Mouse (Mus musculus) left cerebral cortex, postnatal 14 days (tissue): ENCODE results near the gene Gprc5c. TPM values are rescaled to one million over a fixed set of nuclear protein-coding genes. Genes with fewer than 3 reads are reported as not detected.
"Not testable (repeated sequence)": the region's sequence is repeated elsewhere in the genome, so short reads cannot be mapped to it uniquely, and the experiment has no call there.

ENCODE experiments used
- DNase-seq, 2 experiments: peaks; one replicate each; pipeline ENCODE4 v3.0.0; 2021 to 2022; ENCODE audit warnings: low spot score in 2 of 2, mixed read lengths in 1 of 2
- intact Hi-C: fragments of 180-260 bp; cut with DNase I; formaldehyde crosslinking; loops from one replicate; pipeline ENCODE4 v1.15.1; 2025
- total RNA-seq, 2 experiments: library from RNA; stranded (reverse); gene quantifications; 2 replicates each; pipeline ENCODE4 v1.2.3; 2021

The Gprc5c gene
- total RNA-seq, 2 experiments from 2014 or later, result 4.0 to 4.6 TPM

DNA sequence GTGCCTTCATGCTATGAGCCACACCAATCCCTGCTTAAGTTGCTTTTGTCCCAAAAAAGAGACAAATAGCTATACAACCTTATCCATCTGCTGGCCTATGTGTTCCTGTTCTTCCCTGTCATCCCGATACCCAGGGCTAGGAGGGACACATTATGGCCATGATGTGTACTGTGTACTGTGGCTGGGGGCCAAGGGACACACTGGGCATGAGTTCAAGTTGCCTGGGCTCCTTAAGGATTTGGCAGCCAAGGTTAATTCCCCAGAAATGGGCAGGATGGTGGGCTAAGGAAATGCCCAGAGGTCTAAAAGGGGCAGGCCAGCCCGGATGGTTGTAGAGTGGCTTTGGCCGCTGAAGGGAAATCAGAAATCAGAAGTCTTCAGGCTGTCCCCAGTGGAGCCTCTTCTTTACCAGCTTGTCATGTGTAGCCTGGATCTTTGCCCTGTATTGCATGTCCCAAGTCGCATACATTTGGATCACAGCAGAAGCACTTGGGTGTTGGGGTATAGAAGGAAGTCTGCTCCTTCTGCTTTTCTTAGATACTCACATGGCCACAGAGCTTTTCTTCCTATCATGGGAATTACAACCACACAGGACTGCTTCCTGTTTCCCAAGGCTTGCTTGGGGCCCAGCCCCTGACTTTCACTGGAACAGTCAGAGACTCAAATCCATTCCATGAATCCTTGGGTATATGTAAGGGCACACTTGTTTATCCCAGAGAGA lies 33.6 kb downstream of the Gprc5c start:
- intact Hi-C loops, result no loop called here
- DNase-seq, result no peak

DNA sequence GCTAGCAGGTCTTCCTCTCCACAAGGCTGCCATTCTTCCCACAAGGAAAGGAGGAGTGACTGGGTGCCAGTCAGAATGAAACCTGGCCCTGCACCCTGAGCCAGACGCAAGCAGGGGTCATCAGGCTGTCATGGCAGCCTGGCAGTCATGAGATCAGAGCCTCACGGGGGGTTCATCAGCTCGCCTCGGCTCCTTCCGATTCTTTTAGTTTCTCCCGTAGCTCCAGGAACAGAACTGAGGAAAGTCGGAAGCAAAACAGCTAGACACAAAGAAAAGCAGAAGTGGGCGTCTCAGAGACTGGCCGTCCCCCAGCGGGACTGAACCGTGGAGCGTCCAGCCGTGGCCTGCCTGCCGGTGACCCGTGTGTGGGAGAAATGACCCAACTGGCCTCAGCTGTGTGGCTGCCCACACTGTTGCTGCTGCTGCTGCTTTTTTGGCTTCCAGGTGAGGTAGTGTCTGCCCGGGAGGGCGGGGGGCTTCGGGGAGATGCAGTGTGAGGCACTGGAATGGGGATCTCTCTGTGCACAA lies 39.1 kb downstream of the Gprc5c start, which contains the start of gene Cd300a:
Gene Cd300a, plus strand, starts transcription at position 51 of the 528 bp plus-strand sequence.
- intact Hi-C loops, result no loop called here
- DNase-seq, result no peak

DNA sequence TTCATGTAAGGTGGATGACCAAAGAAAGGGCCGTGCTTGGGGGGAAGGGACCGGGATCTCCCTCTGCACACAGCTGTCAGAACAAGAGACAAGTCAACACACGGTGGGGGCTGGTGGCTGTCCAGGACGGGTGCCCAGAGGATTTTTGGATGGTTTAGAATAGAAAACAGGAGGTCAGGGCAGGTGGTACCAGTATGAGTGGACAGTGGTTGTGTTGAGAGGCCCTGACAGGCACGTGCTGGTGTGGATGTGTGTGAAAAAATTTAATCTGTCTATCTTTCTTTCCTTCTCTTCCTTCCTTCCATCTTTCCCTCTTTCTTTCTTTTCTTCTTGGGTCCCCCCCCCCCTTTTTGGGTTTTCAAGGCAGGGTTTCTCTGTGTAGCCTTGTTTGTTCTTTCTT lies 39.6 kb downstream of the Gprc5c start:
- DNase-seq, result no peak
- intact Hi-C loops, result no loop called here

DNA sequence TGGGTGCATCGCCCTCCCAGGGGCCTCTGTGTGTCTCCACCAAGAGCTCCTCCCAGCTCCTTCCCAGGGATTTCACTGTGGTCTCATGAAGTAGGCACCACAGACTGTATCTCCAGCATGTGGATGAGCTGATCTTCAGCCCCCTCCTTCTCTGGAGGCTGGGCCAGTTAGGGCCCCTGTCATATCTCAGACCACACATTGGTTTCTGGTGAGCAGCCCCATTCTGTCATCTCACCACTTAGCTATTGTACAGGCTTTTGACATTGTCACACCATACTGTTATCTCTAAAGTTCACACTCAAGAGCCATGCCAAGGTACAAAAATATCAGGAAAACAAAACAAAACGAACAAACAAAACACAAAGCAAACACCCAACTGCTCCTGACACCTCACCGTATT lies 45.1 kb downstream of the Gprc5c start:
- DNase-seq, result no peak

DNA sequence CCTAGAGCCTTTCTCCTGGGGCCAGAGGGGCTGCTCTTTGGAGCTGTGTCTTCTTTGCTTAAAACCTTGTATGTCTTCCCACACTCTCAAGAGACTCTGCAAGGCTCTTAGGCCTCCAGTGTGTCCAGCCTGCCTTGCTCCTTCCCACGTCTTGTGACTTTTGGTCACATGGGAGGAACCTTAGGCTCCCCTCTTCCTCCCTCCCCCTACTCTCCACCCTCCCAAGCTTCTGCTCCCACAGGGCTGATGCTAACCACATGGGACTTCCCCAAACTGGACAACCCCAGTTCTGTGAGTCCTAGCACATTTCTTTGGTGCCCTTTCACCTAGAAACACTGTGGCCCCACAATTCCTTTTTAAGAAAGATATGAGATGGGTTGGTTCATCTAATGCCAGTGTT lies 47.1 kb downstream of the Gprc5c start:
- intact Hi-C loops, result no loop called here
- no peak for DNase-seq

More for the DNA sequence above, 45.1 kb downstream of the Gprc5c start:
- intact Hi-C loops, result no loop called here

DNA sequence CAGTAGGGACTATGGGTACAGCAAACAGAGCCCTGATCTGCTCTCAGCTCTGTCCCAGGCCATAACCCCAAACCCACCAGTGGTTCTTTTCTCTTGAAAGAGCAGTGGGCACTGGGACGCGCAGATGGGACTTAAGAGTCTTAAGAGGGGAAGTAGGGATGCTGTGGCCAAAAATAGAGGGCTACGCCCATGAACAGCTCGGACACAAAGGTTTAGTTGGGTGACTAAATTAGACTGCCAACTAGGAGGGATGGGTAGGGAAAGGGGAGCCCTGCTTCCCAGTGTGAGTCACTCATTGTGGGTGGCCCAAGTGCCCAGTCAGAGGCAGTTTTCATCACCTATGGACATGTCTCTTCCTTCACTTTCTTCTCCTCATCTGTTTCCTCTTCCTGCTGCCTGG lies 52.3 kb downstream of the Gprc5c start:
- no peak for DNase-seq
- intact Hi-C loops, result no loop called here

DNA sequence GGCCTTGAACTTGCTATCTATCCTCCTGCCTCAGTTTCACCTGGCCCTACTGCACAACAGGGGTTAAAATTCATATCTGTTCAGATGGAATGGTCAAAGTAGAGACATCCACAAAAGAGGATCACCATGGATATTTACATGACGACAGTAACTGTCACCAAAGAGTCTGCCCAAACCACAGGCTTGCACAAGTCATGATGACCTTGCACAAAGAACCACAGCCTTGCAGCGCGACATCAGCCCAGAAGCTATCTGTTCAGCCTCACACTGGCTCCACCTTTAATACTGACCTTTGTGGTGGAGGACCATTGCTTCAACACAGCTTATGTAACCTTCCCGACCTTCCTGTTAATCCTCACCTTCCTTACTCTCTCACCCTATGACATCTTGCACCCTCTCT lies 56.6 kb downstream of the Gprc5c start:
- intact Hi-C loops, result no loop called here
- no peak for DNase-seq

DNA sequence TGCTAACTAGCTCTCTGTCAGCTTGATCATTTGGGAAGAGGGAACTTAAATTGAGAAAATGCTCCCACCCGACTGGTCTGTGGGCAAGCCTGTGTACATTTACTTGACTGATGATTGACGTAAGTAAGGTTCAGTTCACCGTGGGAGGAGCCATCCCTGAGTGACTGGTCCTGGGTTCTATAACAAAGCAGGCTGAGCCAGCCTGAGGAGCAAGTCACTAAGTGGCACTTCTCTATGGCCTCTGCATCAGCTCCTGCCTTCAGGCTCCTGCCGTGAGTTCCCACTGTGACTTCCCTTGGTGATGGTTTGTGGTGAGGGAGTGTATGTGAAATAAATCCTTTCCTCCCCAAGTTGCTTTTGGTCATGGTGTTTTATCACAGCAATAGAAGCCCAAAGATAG lies 57.1 kb downstream of the Gprc5c start:
- DNase-seq, result no peak
- intact Hi-C loops, result loop anchor here (2.0 kb wide), 1 partner anchor 27 kb away; no protein-coding TSS in a partner anchor

DNA sequence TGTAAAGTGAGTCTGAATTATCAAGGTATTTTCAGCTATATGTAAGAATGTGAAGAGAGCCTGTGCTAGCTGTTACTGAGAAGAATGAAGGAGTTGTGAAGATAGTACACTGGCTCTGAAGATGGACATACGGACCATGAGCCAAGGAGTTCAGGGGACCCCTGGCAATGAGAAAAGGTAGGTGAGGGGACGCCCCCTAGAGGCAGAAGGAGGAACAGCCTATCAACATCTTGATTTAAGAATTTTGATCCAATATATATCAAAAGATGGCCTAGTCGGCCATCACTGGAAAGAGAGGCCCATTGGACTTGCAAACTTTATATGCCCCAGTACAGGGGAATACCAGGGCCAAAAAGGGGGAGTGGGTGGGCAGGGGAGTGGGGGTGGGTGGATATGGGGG lies 58.6 kb downstream of the Gprc5c start:
- intact Hi-C loops, result loop anchor here (2.0 kb wide), 1 partner anchor 29 kb away; no protein-coding TSS in a partner anchor
- DNase-seq, result not testable (repeated sequence)

DNA sequence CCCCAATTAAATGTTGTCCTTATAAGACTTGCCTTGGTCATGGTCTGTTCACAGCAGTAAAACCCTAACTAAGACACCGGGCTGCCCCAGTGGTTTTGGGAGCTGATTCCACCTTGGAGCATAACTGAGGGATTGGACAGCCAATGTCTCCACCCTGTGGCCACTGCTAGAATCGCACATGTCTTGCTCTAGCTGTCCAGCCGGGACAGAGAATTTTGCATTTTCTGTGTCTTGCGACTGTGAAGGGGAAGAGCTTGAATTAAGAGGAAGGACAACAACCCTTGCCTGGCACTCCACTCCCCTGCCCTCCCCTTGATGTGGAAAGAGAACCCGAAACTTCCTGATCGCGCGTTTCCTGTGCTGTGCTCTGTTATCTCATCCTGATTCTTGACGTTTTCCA lies 61.9 kb downstream of the Gprc5c start:
- intact Hi-C loops, result loop anchor here (1.0 to 5.0 kb wide), 4 partner anchors 100 to 241 kb away; partner anchors contain the start of genes Btbd17 and Gpr142
- DNase-seq, result peak; percentile 85 to 90

DNA sequence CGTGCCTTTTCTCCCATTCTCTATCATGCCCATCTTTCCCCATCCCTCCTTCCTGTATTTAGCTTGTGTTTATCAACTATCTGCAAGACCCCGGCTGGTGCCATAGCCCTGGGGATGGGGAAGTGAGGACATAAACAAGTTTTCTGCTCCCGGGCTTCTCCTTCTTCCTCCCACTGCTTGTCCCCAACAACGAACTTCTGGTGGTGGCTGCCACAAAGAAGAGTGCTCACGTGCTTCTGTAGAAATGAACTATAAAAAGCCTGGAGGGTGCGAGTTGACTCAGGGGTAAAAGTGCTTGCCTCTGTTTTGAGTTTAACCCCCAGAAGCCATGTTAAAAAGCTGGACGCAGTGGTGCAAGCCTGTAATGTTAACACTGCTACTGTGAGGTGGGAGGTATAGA lies 64.0 kb downstream of the Gprc5c start:
- intact Hi-C loops, result loop anchor here (5.0 kb wide), 2 partner anchors 118 to 243 kb away; partner anchors contain the start of genes Btbd17 and Gpr142

DNA sequence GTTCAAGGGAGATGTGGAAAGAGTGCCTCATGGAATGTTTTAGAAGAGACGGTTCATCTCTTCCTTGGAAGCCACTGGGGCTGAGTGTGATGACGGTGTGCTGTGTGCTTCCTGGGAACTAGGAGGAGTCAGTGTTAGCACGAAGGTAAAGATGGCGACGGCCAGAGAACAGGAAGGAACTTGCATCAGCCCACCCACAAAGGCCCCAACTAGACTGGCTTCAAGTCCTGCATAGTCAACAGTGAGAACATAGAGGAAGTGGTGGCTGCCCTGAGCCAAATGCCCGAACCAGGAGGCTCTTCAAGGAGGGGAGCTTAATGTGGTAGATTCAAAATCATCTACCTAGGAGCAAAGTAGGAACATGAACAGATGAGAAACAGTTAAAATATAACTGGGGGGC lies 66.2 kb downstream of the Gprc5c start:
- intact Hi-C loops, result no loop called here
- DNase-seq, result no peak

More for the DNA sequence above, 64.0 kb downstream of the Gprc5c start:
- no peak for DNase-seq

Other genes with a start within 250 kb of the Gprc5c start
- 100 to 1,000 TPM; 737 to 799 TPM for gene Rpl38, start 182.6 kb upstream of the Gprc5c start, total RNA-seq
- 10 to 100 TPM; 24.0 to 24.6 TPM for gene Ttyh2, start 175.7 kb upstream of the Gprc5c start, total RNA-seq
- gene Dnaic2, start 123.7 kb upstream of the Gprc5c start, total RNA-seq, result 1 to 10 TPM in 1 of 2 experiments, under 1 TPM in 1; 0.99 to 1.8 TPM
- gene Kif19a, start 85.8 kb upstream of the Gprc5c start, total RNA-seq, result 10 to 100 TPM in 1 of 2 experiments, 1 to 10 TPM in 1; 8.8 to 11.2 TPM
- 10 to 100 TPM; 38.4 to 38.6 TPM for gene Btbd17, start 55.2 kb upstream of the Gprc5c start, total RNA-seq
- not detected for gene Gpr142, start 52.2 kb upstream of the Gprc5c start, total RNA-seq
- gene Cd300a, start 38.9 kb downstream of the Gprc5c start, total RNA-seq, result under 1 TPM; 0.51 to 0.68 TPM
- not detected for gene Cd300lb, start 83.2 kb downstream of the Gprc5c start, total RNA-seq
- not detected for gene Cd300c, start 118.0 kb downstream of the Gprc5c start, total RNA-seq
- not detected for gene Cd300ld, start 138.8 kb downstream of the Gprc5c start, total RNA-seq
- gene Cd300c2, start 150.7 kb downstream of the Gprc5c start, total RNA-seq, result 1 to 10 TPM; 3.8 to 4.1 TPM
- not detected for gene Cd300ld2, start 165.0 kb downstream of the Gprc5c start, total RNA-seq
- gene Cd300ld4, start 175.9 kb downstream of the Gprc5c start, total RNA-seq, result 1 to 10 TPM in 1 of 2 experiments, not detected in 1; 1.3 TPM
- gene Cd300ld5, start 186.6 kb downstream of the Gprc5c start, total RNA-seq, result not detected
- not detected for gene Cd300ld3, start 197.3 kb downstream of the Gprc5c start, total RNA-seq
- not detected for gene Cd300e, start 211.0 kb downstream of the Gprc5c start, total RNA-seq
- gene Rab37, start 240.3 kb downstream of the Gprc5c start, total RNA-seq, result under 1 TPM; 0.47 to 0.48 TPM